Mouse (Mus musculus) adrenal gland, adult 8-10 months (tissue): ENCODE measurements at regions not wholly inside any gene's neighbourhood (a gene's known extent, or its start where the extent isn't known, plus 50 kb on each side); places are given as distances from the start of the nearest gene placed in this dataset.

Source experiments
- DNase-seq: peaks from one replicate; pipeline ENCODE4 v3.0.0; 2022

DNA sequence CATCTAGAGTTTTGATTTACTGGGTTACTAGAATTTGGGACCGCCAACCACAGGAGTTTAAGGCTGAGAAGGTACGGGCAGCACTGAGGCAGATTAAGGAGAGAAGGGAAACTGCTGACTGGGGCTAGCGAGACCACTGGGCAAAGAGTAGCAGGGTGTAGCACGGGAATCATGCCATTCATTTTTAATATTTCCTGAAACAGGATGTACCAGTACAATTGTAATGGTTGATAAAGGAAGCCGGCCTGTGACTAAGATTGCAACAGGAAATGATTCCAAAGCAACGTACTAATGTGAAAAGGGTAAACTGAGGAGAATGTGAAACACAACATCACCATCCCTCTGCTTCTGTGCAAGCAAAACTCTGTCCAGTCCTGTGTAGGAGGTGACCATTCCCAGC is 118.3 kb upstream of the Ift57 start:
- no peak for DNase-seq

DNA sequence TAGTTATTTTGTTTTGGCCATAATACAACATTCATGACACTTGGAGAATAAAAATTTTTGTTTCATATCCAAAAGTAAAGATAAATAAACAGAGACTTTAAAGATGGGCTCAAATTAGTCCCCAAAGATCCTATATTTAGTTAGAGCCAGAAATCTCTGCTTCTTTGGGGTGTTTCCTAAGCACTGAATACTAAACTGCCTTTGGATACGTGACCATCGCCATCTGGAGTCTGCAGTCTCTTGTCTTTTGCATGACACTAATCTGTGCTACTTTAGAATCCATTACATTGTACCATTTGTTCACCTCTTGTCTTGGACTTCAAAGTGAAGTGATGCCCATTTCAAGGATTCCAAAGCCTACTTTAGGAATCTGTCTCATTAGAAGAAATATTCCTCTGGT is 92.5 kb upstream of the Ift57 start:
- no peak for DNase-seq

DNA sequence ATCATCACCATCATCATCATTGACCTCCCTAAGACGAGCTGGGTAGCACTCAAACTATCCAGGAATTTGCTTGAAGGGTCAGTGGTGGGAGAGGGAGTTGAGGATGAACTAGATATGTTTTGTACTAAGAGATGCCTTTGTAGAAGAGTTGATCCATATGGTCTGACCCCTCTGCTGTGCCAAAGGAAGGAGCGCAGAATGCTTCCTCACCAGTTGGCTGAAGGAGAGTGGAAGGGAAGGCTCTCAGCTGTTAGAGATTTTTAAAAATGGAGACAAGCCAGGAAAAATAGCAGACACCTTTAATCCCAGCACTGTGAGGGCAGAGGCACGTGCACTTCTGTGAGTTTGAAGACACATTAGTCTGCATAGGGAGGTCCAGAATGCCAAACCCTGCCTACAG is 84.2 kb upstream of the Ift57 start:
- no peak for DNase-seq

DNA sequence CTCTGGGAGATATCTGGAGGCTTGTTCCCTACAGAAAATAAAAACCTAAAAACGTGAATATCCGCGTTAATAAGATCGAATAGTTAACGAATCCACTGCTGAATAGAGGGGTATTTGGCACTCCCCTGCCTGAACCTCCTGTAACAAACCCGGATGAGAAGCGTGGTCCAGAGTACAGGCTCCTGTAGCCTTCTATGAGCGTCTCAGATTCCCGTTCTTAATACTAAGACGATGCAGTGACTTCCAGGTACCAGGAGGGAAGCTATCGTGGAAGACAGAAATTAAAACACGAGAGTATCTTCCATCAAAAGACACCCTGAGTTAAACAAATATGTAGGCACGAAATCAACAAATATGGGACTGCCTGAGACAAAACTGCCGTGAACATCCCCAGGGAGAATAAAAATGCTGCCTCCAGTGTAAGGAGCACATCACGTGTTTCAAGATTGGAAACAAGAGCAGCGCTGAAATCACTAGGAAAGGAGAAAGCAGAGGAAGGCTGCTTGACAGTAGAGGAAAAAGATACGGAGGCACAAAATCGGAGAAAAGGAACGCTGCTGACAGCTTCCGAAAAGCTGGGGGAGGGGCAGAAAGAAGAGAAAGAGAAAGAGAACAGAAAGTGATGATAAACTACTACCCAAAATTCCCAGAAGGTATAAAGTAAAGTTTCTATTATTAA is 83.6 kb upstream of the Ift57 start:
- DNase-seq = no peak

DNA sequence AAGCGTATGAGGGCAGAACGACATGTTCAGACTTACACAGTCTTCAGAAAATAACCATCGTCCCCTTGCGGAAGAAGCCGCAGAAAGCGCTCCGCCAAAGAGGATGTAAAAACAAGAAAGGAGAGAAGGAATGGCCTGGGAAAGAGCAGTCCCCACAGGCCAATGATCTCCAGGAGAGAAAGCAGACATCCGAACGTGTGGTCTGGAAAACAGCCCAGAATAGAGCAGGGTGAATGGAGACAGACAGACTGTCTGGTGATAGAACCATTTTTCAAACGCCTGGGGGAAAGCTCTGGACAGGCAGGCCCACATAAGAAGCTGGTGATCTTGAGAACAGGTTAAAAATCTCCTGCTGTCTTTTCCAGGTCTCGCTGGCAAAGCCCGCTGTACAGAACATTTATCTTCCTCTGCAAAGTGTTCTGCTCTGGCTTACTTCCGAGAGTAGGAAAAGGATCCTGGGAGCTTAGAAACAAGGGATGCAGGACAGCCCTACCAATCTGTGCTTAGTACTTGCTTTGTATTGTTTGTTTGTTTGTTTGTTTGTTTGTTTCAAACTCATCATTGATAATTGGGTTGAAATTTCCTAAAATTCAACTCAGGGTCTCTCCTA is 82.7 kb upstream of the Ift57 start:
- no peak for DNase-seq

DNA sequence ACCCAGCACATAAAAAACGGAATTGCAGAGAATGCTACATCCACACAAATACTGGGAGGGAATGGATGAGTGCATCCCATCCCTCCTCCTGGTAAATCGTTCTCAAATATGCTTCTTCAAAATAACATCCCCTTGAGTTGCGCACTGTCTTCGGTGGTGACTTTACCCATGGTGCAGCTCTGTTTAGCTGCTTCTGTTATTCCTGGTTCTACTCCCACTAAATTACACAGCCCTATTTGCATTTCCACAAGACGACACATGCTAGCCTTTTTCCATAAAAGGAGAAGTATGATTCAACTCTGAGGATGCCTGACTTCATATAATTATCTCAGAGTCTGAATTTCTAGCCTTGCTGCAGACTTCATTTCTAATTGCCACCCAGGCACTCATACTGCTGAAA is 65.5 kb upstream of the Ift57 start:
- no peak for DNase-seq

DNA sequence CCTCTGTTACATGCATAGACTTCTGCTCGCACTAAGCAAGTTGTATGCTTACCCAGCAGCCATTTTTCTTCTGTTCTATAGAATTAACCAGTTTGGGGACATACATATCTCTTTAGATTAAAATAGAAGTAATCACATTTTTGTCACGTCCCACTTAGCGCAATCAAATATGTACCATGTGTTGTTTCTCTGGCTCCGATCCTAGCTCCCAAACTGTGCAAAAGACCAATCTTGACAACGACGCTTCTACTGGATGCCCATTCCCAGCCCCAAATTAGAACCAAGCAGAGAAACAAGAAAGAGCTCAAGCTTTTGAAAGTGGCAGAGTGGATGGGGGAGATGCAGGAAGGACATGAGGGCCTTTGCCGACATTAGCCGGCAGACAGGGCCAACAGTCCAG is 63.5 kb upstream of the Ift57 start:
- no peak for DNase-seq

DNA sequence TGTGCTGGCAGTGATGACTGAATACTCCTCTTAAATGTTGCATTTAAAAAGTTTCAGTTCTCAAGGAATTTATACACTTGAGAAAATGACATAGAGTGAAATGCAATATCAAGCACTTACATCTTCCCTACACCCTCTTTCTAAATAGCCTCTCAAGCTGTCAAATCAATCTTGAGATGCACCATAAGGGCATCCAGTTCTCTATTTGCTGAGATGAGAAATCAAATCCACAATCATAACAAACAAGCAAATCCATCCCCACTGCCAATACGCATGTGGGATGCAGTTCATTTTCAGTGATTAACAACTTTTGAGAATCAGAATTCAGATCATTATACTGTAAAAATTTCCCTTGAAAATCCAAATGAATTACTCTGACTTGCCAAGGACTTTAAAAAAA is 62.6 kb upstream of the Ift57 start:
- no peak for DNase-seq

DNA sequence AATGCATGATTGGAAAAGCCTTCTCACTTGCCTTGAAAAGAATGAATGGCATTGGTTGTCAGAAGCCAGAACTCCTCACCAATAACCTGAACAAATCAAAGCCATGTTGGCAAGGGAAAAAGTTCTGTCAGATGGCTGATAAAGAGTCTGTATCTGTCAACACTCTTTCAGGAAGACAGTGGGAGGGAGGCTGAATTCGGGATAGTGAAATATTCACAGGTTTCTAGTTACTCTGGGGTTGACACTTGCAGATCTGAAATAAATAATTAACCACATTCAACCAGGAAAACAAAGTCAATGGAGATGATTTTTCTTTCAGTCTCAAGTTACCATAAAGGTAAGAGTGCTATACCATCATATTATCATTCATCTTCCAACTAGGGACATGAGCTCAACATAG is 56.3 kb upstream of the Ift57 start:
- no peak for DNase-seq

DNA sequence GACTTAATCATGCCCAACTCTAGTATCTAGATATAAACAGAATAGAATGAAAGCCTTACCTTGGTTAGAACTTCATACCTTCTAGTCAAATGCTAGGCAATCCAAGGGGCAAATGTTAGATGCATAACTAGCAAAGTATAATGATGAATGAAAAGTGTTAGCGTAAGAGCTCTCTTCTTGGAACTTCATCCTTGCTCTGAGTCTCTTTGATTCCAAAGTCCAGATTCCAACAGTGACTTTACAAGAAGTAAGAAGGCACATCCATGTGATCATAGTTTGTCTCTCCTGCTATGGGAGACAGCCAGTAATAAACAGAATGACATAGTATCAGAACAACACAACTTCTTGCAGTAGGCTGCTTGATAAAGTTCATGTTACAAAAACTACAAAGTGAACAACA is 54.6 kb upstream of the Ift57 start:
- DNase-seq = no peak

DNA sequence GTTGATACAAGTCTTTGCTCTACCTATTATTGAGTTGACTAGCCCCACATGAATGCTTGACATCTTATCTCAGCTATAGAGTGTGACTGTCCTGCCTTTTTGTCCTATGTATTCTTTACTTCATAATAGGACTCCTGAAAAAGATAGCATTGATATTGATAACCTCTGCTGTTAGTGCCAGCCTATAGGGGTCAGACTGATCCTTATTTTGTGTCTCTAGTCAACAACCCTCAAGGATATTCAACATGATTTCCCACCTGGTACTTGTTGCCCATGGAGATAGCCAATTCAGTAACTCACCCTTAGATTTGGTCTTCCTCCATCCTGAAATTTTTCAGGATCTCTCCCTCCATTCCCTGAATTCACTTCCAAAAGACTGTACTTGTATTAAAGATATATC is 52.6 kb upstream of the Ift57 start:
- DNase-seq = no peak
